Mouse (Mus musculus): ENCODE measurements around the gene 1700019A02Rik.

1700019A02Rik gene

GRCm38 (mm10) chr1:53187536-53187935 is at the start of gene 1700019A02Rik:
TSS of gene 1700019A02Rik (minus strand) at chr1:53187636.
- no peak for DNase-seq

DNA sequence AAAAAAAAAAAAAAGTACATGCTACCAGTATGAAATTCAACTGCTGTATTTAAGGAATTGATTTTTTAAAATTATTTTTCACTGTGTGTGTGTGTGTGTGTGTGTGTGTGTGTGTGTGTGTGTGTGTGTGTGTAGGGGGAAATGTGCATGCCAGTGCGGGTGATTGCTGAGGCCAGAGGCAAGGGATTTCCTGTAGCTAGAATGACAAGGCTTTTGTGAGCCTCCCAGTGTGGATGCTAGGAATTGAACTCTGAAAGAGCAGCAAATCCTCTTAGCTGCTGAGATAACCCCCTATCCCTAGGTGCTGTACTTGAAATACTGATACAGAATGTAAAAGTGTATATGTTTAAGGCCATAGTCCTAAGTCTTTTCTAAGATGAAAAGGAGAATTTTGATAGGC is 38.6 kb upstream of the 1700019A02Rik start:
- DNase-seq, result peak; percentile 16

DNA sequence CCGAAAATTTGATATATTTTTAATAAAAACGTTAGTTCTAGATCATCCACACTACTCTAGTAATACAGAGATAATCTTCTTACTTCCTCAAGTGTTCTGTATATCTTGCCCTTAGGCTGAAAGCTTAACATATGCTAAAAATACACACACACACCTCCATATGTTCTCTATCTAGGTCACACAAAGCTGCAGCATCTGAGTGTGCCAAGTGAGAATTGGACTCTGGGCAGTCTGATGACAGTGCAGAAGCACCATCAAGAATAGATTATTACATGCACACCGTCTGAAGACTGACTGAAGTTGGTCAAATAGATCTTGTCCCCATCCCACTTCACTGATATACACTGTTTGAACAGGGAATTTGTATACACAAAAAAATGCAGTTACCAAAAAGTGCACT is 38.2 kb upstream of the 1700019A02Rik start:
- peak; percentile 53 for DNase-seq

- DNase-seq, result peak; percentile 5
These were observed 37.3 kb upstream of the 1700019A02Rik start for GRCm38 (mm10) chr1:53224775-53225174.

DNA sequence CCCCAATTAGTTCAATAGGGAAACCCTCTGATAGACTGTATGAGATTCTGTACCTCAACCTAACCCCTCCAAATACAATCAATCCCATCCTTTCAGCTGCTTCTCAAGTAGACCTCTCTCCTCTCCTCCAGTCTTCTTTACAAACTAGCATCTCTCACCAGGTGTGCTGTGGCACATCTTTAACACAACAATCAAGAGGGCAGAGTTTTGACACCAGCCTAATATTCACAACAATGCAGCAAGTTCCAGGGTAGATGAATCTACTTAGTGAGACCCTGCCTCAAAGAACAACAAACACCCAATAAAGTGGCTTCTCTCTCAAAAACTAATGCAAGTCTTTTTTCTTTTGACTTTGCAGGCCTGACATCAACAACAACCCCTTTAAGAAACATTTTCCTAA is 22.7 kb upstream of the 1700019A02Rik start:
- DNase-seq, result no peak

- DNase-seq, result no peak
These were observed 16.5 kb upstream of the 1700019A02Rik start for GRCm38 (mm10) chr1:53203902-53204301.

GRCm38 (mm10) chr1:53201630-53202199 is 14.3 kb upstream of the 1700019A02Rik start:
- no peak for DNase-seq

DNA sequence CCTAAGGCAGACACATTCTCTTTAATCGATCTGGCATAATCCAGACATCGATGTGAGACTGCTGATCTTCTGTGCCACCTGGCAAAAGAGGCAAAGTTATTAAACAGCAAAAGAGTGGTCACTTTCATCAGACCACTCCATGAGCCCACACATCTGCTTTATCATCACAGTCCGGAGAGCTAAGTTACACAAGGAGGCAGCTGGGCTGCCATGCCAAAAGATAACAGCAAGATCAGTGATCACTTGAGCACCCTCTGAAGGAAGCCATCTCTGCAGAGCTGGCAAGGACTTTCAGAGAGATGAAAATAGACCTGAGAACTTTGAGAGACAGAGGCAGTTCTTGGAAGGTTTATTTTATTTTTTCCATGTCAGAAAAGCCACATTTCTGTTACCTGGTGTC is 7.1 kb upstream of the 1700019A02Rik start:
- no peak for DNase-seq

GRCm38 (mm10) chr1:53191234-53191633 is 3.8 kb upstream of the 1700019A02Rik start:
- no peak for DNase-seq

DNA sequence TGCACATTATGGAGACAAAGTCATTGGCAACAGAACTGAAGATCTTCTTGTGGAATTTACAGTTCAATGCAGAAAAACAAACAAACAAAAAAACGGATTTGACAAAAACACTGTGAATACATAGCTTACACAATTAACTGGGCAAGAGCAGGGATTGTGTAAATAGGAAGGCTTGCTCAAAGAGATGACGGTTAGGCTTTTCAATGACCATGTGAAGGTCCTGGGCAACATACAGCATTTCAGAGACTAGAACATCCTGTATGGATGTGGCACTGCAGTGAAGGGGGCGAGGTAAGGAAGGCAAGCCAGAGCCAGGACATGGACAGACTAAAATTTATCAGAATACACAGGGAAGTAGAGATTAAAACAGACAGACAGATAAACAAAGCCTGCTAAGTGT is 2.2 kb upstream of the 1700019A02Rik start:
- DNase-seq, result no peak

GRCm38 (mm10) chr1:53186301-53186700 is 1.1 kb downstream of the 1700019A02Rik start:
- peak; percentile 36 for DNase-seq

DNA sequence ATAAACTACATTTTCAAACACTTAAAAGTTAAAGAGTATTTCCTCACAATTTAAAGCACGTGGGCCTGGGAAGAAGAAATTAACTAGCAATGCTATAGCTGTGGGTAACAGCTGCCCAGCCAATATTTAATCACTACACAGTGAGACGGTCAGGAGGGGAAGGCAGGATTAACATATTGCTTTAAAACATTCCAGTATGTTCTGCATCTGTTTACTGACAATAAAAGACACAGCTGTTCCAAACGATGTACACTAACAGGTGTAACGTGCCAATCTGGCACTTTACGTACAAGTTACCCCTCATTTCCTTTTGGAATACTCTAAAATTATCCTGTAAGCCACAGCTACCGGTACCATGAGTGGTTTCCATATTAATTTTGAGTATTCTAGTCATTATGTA is 29.7 kb downstream of the 1700019A02Rik start:
- DNase-seq, result no peak

- no peak for DNase-seq
These were observed 64.4 kb downstream of the 1700019A02Rik start for GRCm38 (mm10) chr1:53123066-53123465.

DNA sequence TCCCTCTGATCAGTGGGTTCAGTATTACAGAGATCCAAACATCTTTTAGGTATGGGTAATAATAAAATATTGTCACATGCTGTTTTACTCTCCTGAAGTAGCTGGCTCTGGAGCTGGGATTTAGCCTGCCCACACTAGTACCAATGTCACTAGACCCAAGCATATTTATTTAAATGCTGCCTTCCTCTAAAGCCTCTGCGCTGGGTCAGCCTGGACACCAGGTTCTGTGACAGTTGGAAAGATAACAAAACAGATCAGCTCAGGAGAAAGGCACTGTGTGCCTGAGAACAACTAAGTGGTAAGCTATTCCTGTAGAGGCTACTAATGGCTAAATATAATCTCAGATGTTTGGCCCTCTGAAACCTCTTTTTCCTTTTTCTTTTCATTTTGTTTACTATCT is 76.9 kb downstream of the 1700019A02Rik start:
- no peak for DNase-seq
